Mouse (Mus musculus) thymus, adult 2 months (tissue): Measurements from ENCODE around the gene Mcur1. TPM values are rescaled to one million over a fixed set of nuclear protein-coding genes. Genes with fewer than 3 reads are reported as not detected.

ENCODE experiments used
- DNase-seq: peaks from one replicate; pipeline ENCODE4 v3.0.0; 2021
- H3K27ac ChIP-seq: fragments of 200-500 bp; 2 replicates; pipeline ENCODE4 v1.5.1; 2012; ENCODE audit warnings: low read length, control low read depth; ENCODE audit not compliant: control insufficient read depth, insufficient read depth
- H3K27me3 ChIP-seq: fragments of 200-500 bp; 2 replicates; pipeline ENCODE4 v1.6.1; 2012; ENCODE audit warnings: mild to moderate bottlenecking, low read length, moderate library complexity, mixed read lengths; ENCODE audit not compliant: control insufficient read depth, insufficient read depth
- H3K36me3 ChIP-seq: fragments of 200-500 bp; 2 replicates; pipeline ENCODE4 v1.6.1; 2012; ENCODE audit warnings: mild to moderate bottlenecking, low read length, moderate library complexity; ENCODE audit not compliant: control insufficient read depth, insufficient read depth
- H3K4me1 ChIP-seq: fragments of 200-500 bp; replicated peaks from 2 replicates; pipeline ENCODE4 v1.6.1; 2012; ENCODE audit warnings: low read length; ENCODE audit not compliant: control insufficient read depth, insufficient read depth
- H3K4me3 ChIP-seq: fragments of 200-500 bp; 2 replicates; pipeline ENCODE4 v1.5.1; 2012; ENCODE audit warnings: mild to moderate bottlenecking, low read length, control low read depth, moderate library complexity; ENCODE audit not compliant: control insufficient read depth, insufficient read depth
- CTCF ChIP-seq: fragments of 200-500 bp; IDR thresholded peaks from 2 replicates; pipeline ENCODE4 v1.5.1; 2012; ENCODE audit warnings: mild to moderate bottlenecking, control low read depth, low read length, moderate library complexity, borderline replicate concordance; ENCODE audit not compliant: control insufficient read depth, poor library complexity, insufficient read depth; ENCODE audit errors: extremely low read depth
- POLR2A ChIP-seq: fragments of 200-500 bp; IDR thresholded peaks from 2 replicates; pipeline ENCODE4 v1.6.1; 2012; ENCODE audit warnings: mild to moderate bottlenecking, low read length, control low read depth, moderate library complexity; ENCODE audit not compliant: control insufficient read depth, poor library complexity, insufficient read depth; ENCODE audit errors: extremely low read depth
- WGBS: fragments of 180-500 bp; shearing (Covaris S2); methylation state at CpG from one replicate; pipeline ENCODE4 v1.1.7; 2018; 5-methylcytosine and 5-hydroxymethylcytosine counted together
- polyA plus RNA-seq: library from polyadenylated mRNA; depleted of rRNA; stranded (reverse); fragments of >200 nt; gene quantifications from 2 replicates; pipeline ENCODE4 v1.2.3, GENCODE M21; 2012

The Mcur1 gene
- polyA plus RNA-seq, 1 experiment, result 18.0 TPM

- DNase-seq, result no peak
- no peak overlapping the region for H3K27ac ChIP-seq
- H3K27me3 ChIP-seq, result no peaks in the 10 kb centered on the region
- no peaks in the 10 kb centered on the region for H3K4me1 ChIP-seq
- TF ChIP-seq CTCF (no peak), POLR2A (no peak)
- H3K36me3 ChIP-seq, result no peaks in the 10 kb centered on the region
- no peak overlapping the region for H3K4me3 ChIP-seq
- 73% methylated on average over 16 of the region's 16 CpGs for WGBS
These were observed 23.0 kb upstream of the Mcur1 start for GRCm38 (mm10) chr13:43582961-43583360.

DNA sequence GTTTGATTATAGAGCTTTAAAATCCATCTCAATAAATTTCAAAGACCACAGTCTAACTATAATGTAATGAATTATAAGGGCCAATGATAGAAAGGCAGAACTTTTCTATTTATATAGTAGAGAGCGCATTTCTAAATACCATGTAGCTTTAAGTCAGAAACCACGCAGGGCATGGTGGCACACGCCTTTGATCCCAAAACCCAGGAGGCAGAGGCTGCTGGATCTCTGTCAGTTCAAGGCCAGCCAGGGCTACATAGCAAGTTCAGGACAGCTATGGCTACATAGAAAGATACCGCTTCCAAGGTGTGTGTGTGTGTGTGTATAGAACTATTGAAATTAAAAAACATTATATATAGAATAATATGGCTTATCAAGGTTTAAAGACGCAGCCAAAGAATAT is 20.7 kb upstream of the Mcur1 start:
- Histone ChIP-seq H3K27ac (no peak overlapping the region), H3K36me3 (no peaks in the 10 kb centered on the region), H3K4me3 (no peak overlapping the region), H3K27me3 (no peaks in the 10 kb centered on the region), H3K4me1 (no peaks in the 10 kb centered on the region)
- DNase-seq, result no peak
- no peak for TF ChIP-seq POLR2A
- no peak for TF ChIP-seq CTCF
- WGBS, result 97% methylated on average over 5 of the region's 5 CpGs

DNA sequence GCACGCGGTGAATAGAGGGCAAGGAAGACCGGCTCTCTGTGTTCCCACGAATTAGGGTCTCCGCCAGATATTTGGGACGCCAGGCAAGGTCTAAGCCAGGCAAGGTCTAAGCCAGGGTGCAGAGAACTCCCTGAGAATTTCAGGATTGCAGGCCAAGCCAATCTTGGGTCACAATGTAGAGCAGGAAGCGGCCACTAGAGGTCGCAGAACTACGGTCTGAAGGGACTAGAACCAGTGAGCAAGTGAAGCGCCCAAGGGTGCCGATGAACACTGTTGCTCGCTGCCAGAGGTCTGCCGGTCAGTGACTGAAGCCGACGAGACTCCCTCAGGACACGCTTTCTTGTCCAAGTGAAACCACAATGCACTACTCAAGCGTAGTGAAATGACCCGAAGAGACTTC is 19.7 kb upstream of the Mcur1 start:
- TF ChIP-seq CTCF, result peak; percentile 84
- TF ChIP-seq POLR2A, result no peak
- H3K4me3 ChIP-seq, result no peak overlapping the region
- peak; percentile 45 for DNase-seq
- WGBS, result 31% methylated on average over 18 of the region's 18 CpGs
- H3K4me1 ChIP-seq, result no peaks in the 10 kb centered on the region
- no peaks in the 10 kb centered on the region for H3K36me3 ChIP-seq
- H3K27ac ChIP-seq, result no peak overlapping the region
- H3K27me3 ChIP-seq, result no peaks in the 10 kb centered on the region

- Histone ChIP-seq H3K27me3 (no peaks in the 10 kb centered on the region), H3K4me3 (no peak overlapping the region)
- 96% methylated on average over 12 of the region's 12 CpGs for WGBS
These were observed 17.8 kb upstream of the Mcur1 start for GRCm38 (mm10) chr13:43577766-43578165.

GRCm38 (mm10) chr13:43577254-43577653 is 17.3 kb upstream of the Mcur1 start:
- no peaks in the 10 kb centered on the region for H3K36me3 ChIP-seq
- H3K4me3 ChIP-seq, result no peak overlapping the region
- TF ChIP-seq CTCF (no peak), POLR2A (no peak)
- DNase-seq, result peak; percentile 46
- H3K4me1 ChIP-seq, result no peaks in the 10 kb centered on the region
- 78% methylated on average over 5 of the region's 5 CpGs for WGBS
- H3K27me3 ChIP-seq, result no peaks in the 10 kb centered on the region
- H3K27ac ChIP-seq, result no peak overlapping the region

More at GRCm38 (mm10) chr13:43577766-43578165, 17.8 kb upstream of the Mcur1 start:
- no peak for TF ChIP-seq POLR2A
- no peak for TF ChIP-seq CTCF
- DNase-seq, result no peak
- no peaks in the 10 kb centered on the region for H3K36me3 ChIP-seq
- H3K4me1 ChIP-seq, result no peaks in the 10 kb centered on the region
- H3K27ac ChIP-seq, result no peak overlapping the region

DNA sequence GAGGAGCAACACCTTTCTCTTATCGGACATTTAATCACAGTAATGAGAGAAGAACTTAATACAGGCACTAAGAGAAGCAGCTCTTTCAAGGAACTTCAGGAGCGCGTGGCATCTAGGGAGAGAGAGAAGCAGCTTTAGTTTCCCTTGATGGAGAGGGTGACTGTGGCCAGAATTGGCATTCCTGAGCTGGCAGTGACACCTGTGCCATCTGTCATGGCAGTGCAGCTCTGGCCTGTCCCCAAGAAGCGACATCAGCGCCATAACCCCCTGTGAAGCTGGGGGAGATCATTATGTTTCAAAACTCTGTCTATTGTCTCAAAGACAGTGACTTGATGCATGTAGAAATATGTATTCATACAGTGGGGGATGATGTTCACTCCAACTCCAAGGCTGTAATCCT is 15.4 kb upstream of the Mcur1 start:
- no peak overlapping the region for H3K4me3 ChIP-seq

GRCm38 (mm10) chr13:43573979-43574378 is 14.0 kb upstream of the Mcur1 start:
- H3K4me3 ChIP-seq, result no peak overlapping the region
- 84% methylated on average over 2 of the region's 2 CpGs for WGBS
- H3K36me3 ChIP-seq, result no peaks in the 10 kb centered on the region

More for the DNA sequence above, 15.4 kb upstream of the Mcur1 start:
- Histone ChIP-seq H3K36me3 (no peaks in the 10 kb centered on the region), H3K27me3 (no peaks in the 10 kb centered on the region), H3K27ac (no peak overlapping the region), H3K4me1 (no peaks in the 10 kb centered on the region)
- TF ChIP-seq POLR2A (no peak), CTCF (no peak)
- 98% methylated on average over 5 of the region's 5 CpGs for WGBS
- DNase-seq, result no peak

More at GRCm38 (mm10) chr13:43573979-43574378, 14.0 kb upstream of the Mcur1 start:
- TF ChIP-seq POLR2A (no peak), CTCF (no peak)
- Histone ChIP-seq H3K4me1 (no peaks in the 10 kb centered on the region), H3K27ac (no peak overlapping the region), H3K27me3 (no peaks in the 10 kb centered on the region)
- DNase-seq, result no peak
